Mouse (Mus musculus): ENCODE results near the gene Supt5.
"Not testable (repeated sequence)": the region's sequence is repeated elsewhere in the genome, so short reads cannot be mapped to it uniquely, and the experiment has no call there.

The Supt5 gene

GRCm38 (mm10) chr7:28338108-28338998, at the start of gene Supt5:
Supt5 (minus strand) TSS chr7:28338746.
- in situ Hi-C loops (cut with MboI) = no loop called here

GRCm38 (mm10) chr7:28387384-28387783, 48.8 kb upstream of the Supt5 start:
- in situ Hi-C loops (cut with MboI) = not testable (repeated sequence)

- in situ Hi-C loops (cut with MboI) = not testable (repeated sequence)
These were observed 48.3 kb upstream of the Supt5 start for GRCm38 (mm10) chr7:28386877-28387276.

GRCm38 (mm10) chr7:28386462-28386861, 47.9 kb upstream of the Supt5 start:
- in situ Hi-C loops (cut with MboI) = no loop called here

- in situ Hi-C loops (cut with MboI) = no loop called here
These were observed 47.5 kb upstream of the Supt5 start for GRCm38 (mm10) chr7:28386007-28386406.

GRCm38 (mm10) chr7:28385196-28385595, 46.6 kb upstream of the Supt5 start:
- in situ Hi-C loops (cut with MboI) = no loop called here

- in situ Hi-C loops (cut with MboI) = no loop called here
These were observed 45.6 kb upstream of the Supt5 start for GRCm38 (mm10) chr7:28384162-28384561.

GRCm38 (mm10) chr7:28383606-28384005, 45.1 kb upstream of the Supt5 start:
- in situ Hi-C loops (cut with MboI) = no loop called here

GRCm38 (mm10) chr7:28382981-28383396, 44.4 kb upstream of the Supt5 start:
- in situ Hi-C loops (cut with MboI) = no loop called here

GRCm38 (mm10) chr7:28382347-28382951, 43.9 kb upstream of the Supt5 start:
- in situ Hi-C loops (cut with MboI) = no loop called here

- in situ Hi-C loops (cut with MboI) = no loop called here
These were observed 43.4 kb upstream of the Supt5 start for GRCm38 (mm10) chr7:28381938-28382337.

GRCm38 (mm10) chr7:28381017-28381790, 42.7 kb upstream of the Supt5 start:
- in situ Hi-C loops (cut with MboI) = no loop called here

GRCm38 (mm10) chr7:28380237-28381016, 41.9 kb upstream of the Supt5 start, which contains the start of gene Zfp36:
Zfp36 (minus strand) TSS chr7:28380253.
- in situ Hi-C loops (cut with MboI) = no loop called here

- in situ Hi-C loops (cut with MboI) = no loop called here
These were observed 40.5 kb upstream of the Supt5 start for GRCm38 (mm10) chr7:28378769-28379651.

- in situ Hi-C loops (cut with MboI) = no loop called here
These were observed 39.6 kb upstream of the Supt5 start for GRCm38 (mm10) chr7:28378066-28378690.

GRCm38 (mm10) chr7:28377190-28378065, 38.9 kb upstream of the Supt5 start:
- in situ Hi-C loops (cut with MboI) = no loop called here

GRCm38 (mm10) chr7:28376011-28376771, 37.6 kb upstream of the Supt5 start:
- in situ Hi-C loops (cut with MboI) = no loop called here
